Mouse (Mus musculus) hindbrain, embryonic 12.5 days (tissue): ENCODE data around the gene Grtp1. TPM values are rescaled to one million over a fixed set of nuclear protein-coding genes. Genes with fewer than 3 reads are reported as not detected.

Experiments
- ATAC-seq: fragments of 200-750 bp; cut with Nextera tagmentation; 2 replicates; pipeline ENCODE4 v1.8.0; 2017; ENCODE audit warnings: moderate TSS enrichment; ENCODE audit not compliant: low FRiP score
- H3K27ac ChIP-seq: fragments of 300-500 bp; sonication (generic); 2 replicates; pipeline ENCODE4 v1.5.1; 2016; ENCODE audit warnings: mild to moderate bottlenecking
- H3K27me3 ChIP-seq: fragments of 300-500 bp; sonication (generic); 2 replicates; pipeline ENCODE4 v1.6.1; 2016; ENCODE audit warnings: mild to moderate bottlenecking
- H3K36me3 ChIP-seq: fragments of 300-500 bp; sonication (generic); 2 replicates; pipeline ENCODE4 v1.6.1; 2016; ENCODE audit warnings: mild to moderate bottlenecking
- H3K4me1 ChIP-seq: fragments of 300-500 bp; sonication (generic); 2 replicates; pipeline ENCODE4 v1.6.1; 2016
- H3K4me2 ChIP-seq: fragments of 300-500 bp; sonication (generic); replicated peaks from 2 replicates; pipeline ENCODE4 v1.6.1; 2016; ENCODE audit warnings: mild to moderate bottlenecking
- H3K4me3 ChIP-seq: fragments of 300-500 bp; sonication (generic); 2 replicates; pipeline ENCODE4 v1.5.1; 2016; ENCODE audit warnings: mild to moderate bottlenecking
- H3K9ac ChIP-seq: fragments of 300-500 bp; sonication (generic); 2 replicates; pipeline ENCODE4 v1.6.1; 2016; ENCODE audit warnings: mild to moderate bottlenecking, moderate library complexity
- H3K9me3 ChIP-seq: fragments of 300-500 bp; sonication (generic); replicated peaks from 2 replicates; pipeline ENCODE4 v1.6.1; 2016; ENCODE audit warnings: mild to moderate bottlenecking
- WGBS: fragments of 180-500 bp; shearing (Covaris S2); methylation state at CpG from one replicate; pipeline ENCODE4 v1.1.7; 2016; 5-methylcytosine and 5-hydroxymethylcytosine counted together
- polyA plus RNA-seq: library from polyadenylated mRNA; unstranded; fragments of >200 nt; fragmentation: Nextera tagmentation; extraction: Ambion mirVana; gene quantifications from 2 replicates; pipeline ENCODE4 v1.2.1, GENCODE M21; 2016

Gene Grtp1
- polyA plus RNA-seq, 1 experiment from 2014 or later, result 10.8 TPM

GRCm38 (mm10) chr8:13160691-13161090 is 39.7 kb downstream of the Grtp1 start:
- Histone ChIP-seq H3K27ac (no peak overlapping the region), H3K36me3 (0 out of 2 replicates have a peak, but pooled peaks cover under 1% of the 10 kb centered on the region), H3K4me3 (no peak overlapping the region), H3K4me2 (no peak overlapping the region), H3K9me3 (no peaks in the 10 kb centered on the region), H3K27me3 (no peaks in the 10 kb centered on the region), H3K9ac (no peak overlapping the region), H3K4me1 (peaks cover 23% of the 10 kb centered on the region)
- WGBS, result 91% methylated on average over 3 of the region's 3 CpGs
- ATAC-seq, result no peak

GRCm38 (mm10) chr8:13159377-13159881 is 41.0 kb downstream of the Grtp1 start:
- H3K36me3 ChIP-seq, result no peaks in the 10 kb centered on the region
- WGBS, result 1% methylated on average over 47 of the region's 49 CpGs

GRCm38 (mm10) chr8:13158718-13159376 is 41.6 kb downstream of the Grtp1 start, which contains the start of gene Lamp1:
Lamp1 (plus strand) TSS chr8:13159161.
- WGBS, result 1% methylated on average over 36 of the region's 50 CpGs
- peak within 1 kb of the TSS; percentile 100 for H3K4me3 ChIP-seq
- no peaks in the 10 kb centered on the region for H3K36me3 ChIP-seq
- H3K4me2 ChIP-seq, result peak within 1 kb of the TSS; percentile 94
- ATAC-seq, result peak; percentile 97
- peak within 1 kb of the TSS; percentile 75 for H3K27ac ChIP-seq
- peak within 1 kb of the TSS; percentile 99 for H3K9ac ChIP-seq
- H3K9me3 ChIP-seq, result no peaks in the 10 kb centered on the region
- peaks cover 23% of the 10 kb centered on the region for H3K4me1 ChIP-seq
- H3K27me3 ChIP-seq, result no peaks in the 10 kb centered on the region

More at GRCm38 (mm10) chr8:13159377-13159881, 41.0 kb downstream of the Grtp1 start:
- H3K4me1 ChIP-seq, result peaks cover 23% of the 10 kb centered on the region
- H3K9ac ChIP-seq, result peak overlapping the region; percentile 99
- no peaks in the 10 kb centered on the region for H3K9me3 ChIP-seq
- H3K4me2 ChIP-seq, result peak overlapping the region; percentile 94
- H3K27me3 ChIP-seq, result no peaks in the 10 kb centered on the region
- peak overlapping the region; percentile 100 for H3K4me3 ChIP-seq
- peak overlapping the region; percentile 75 for H3K27ac ChIP-seq
- peak; percentile 74 for ATAC-seq

GRCm38 (mm10) chr8:13156327-13157097 is 43.9 kb downstream of the Grtp1 start:
- no peak overlapping the region for H3K4me2 ChIP-seq
- no peaks in the 10 kb centered on the region for H3K27me3 ChIP-seq
- H3K4me3 ChIP-seq, result no peak overlapping the region
- peaks cover 13% of the 10 kb centered on the region for H3K4me1 ChIP-seq
- no peak for ATAC-seq
- H3K9me3 ChIP-seq, result no peaks in the 10 kb centered on the region
- no peak overlapping the region for H3K9ac ChIP-seq
- H3K36me3 ChIP-seq, result no peaks in the 10 kb centered on the region
- H3K27ac ChIP-seq, result no peak overlapping the region
- 76% methylated on average over 12 of the region's 12 CpGs for WGBS

GRCm38 (mm10) chr8:13155358-13155757 is 45.1 kb downstream of the Grtp1 start:
- Histone ChIP-seq H3K9ac (no peak overlapping the region), H3K27ac (no peak overlapping the region), H3K36me3 (no peaks in the 10 kb centered on the region), H3K9me3 (no peaks in the 10 kb centered on the region), H3K4me2 (no peak overlapping the region), H3K27me3 (no peaks in the 10 kb centered on the region), H3K4me3 (no peak overlapping the region), H3K4me1 (peaks cover 11% of the 10 kb centered on the region)
- ATAC-seq, result no peak
- 79% methylated on average over 9 of the region's 9 CpGs for WGBS

- H3K9ac ChIP-seq, result no peak overlapping the region
- H3K4me1 ChIP-seq, result peaks cover 5% of the 10 kb centered on the region
- peaks cover 9% of the 10 kb centered on the region for H3K36me3 ChIP-seq
- 83% methylated on average over 9 of the region's 9 CpGs for WGBS
- H3K4me3 ChIP-seq, result no peak overlapping the region
- H3K27ac ChIP-seq, result no peak overlapping the region
- ATAC-seq, result no peak
- H3K27me3 ChIP-seq, result no peaks in the 10 kb centered on the region
- H3K9me3 ChIP-seq, result no peaks in the 10 kb centered on the region
- H3K4me2 ChIP-seq, result no peak overlapping the region
Measured at GRCm38 (mm10) chr8:13154099-13154498, 46.3 kb downstream of the Grtp1 start.

- H3K9me3 ChIP-seq, result no peaks in the 10 kb centered on the region
- no peak overlapping the region for H3K27ac ChIP-seq
- H3K36me3 ChIP-seq, result peaks cover 36% of the 10 kb centered on the region
- no peak overlapping the region for H3K4me3 ChIP-seq
- H3K4me2 ChIP-seq, result no peak overlapping the region
- H3K27me3 ChIP-seq, result no peaks in the 10 kb centered on the region
- H3K9ac ChIP-seq, result no peak overlapping the region
- ATAC-seq, result no peak
- H3K4me1 ChIP-seq, result no peaks in the 10 kb centered on the region
- WGBS, result 88% methylated on average over 2 of the region's 2 CpGs
Measured at GRCm38 (mm10) chr8:13150929-13151328, 49.5 kb downstream of the Grtp1 start.

GRCm38 (mm10) chr8:13149866-13150265 is 50.6 kb downstream of the Grtp1 start:
- WGBS, result 63% methylated on average over 5 of the region's 5 CpGs
- Histone ChIP-seq H3K36me3 (peaks cover 46% of the 10 kb centered on the region), H3K4me3 (no peak overlapping the region), H3K27ac (no peak overlapping the region), H3K9me3 (no peaks in the 10 kb centered on the region), H3K4me1 (no peaks in the 10 kb centered on the region), H3K27me3 (no peaks in the 10 kb centered on the region), H3K9ac (no peak overlapping the region), H3K4me2 (no peak overlapping the region)
- ATAC-seq, result no peak

GRCm38 (mm10) chr8:13149287-13149686 is 51.1 kb downstream of the Grtp1 start:
- peaks cover 52% of the 10 kb centered on the region for H3K36me3 ChIP-seq
- ATAC-seq, result no peak
- 96% methylated on average over 2 of the region's 2 CpGs for WGBS

GRCm38 (mm10) chr8:13148476-13148875 is 51.9 kb downstream of the Grtp1 start:
- Histone ChIP-seq H3K4me3 (no peak overlapping the region), H3K9me3 (no peaks in the 10 kb centered on the region), H3K4me1 (no peaks in the 10 kb centered on the region), H3K9ac (no peak overlapping the region), H3K36me3 (peaks cover 58% of the 10 kb centered on the region), H3K27me3 (no peaks in the 10 kb centered on the region), H3K4me2 (no peak overlapping the region), H3K27ac (no peak overlapping the region)
- no peak for ATAC-seq
- WGBS, result 92% methylated on average over 2 of the region's 2 CpGs

More at GRCm38 (mm10) chr8:13149287-13149686, 51.1 kb downstream of the Grtp1 start:
- no peak overlapping the region for H3K27ac ChIP-seq
- no peaks in the 10 kb centered on the region for H3K9me3 ChIP-seq
- no peak overlapping the region for H3K4me2 ChIP-seq
- no peaks in the 10 kb centered on the region for H3K27me3 ChIP-seq
- H3K4me1 ChIP-seq, result no peaks in the 10 kb centered on the region
- H3K9ac ChIP-seq, result no peak overlapping the region
- H3K4me3 ChIP-seq, result no peak overlapping the region

GRCm38 (mm10) chr8:13141681-13142080 is 58.7 kb downstream of the Grtp1 start:
- 89% methylated on average over 5 of the region's 5 CpGs for WGBS
- no peak for ATAC-seq
- Histone ChIP-seq H3K9ac (no peak overlapping the region), H3K4me1 (no peaks in the 10 kb centered on the region), H3K9me3 (no peaks in the 10 kb centered on the region), H3K4me3 (no peak overlapping the region), H3K36me3 (peaks cover 98% of the 10 kb centered on the region), H3K27ac (no peak overlapping the region), H3K27me3 (no peaks in the 10 kb centered on the region), H3K4me2 (no peak overlapping the region)

GRCm38 (mm10) chr8:13139641-13140182 is 60.7 kb downstream of the Grtp1 start:
- no peak for ATAC-seq
- H3K27ac ChIP-seq, result no peak overlapping the region
- H3K9ac ChIP-seq, result no peak overlapping the region
- WGBS, result 94% methylated on average over 6 of the region's 6 CpGs
- H3K27me3 ChIP-seq, result no peaks in the 10 kb centered on the region
- H3K4me2 ChIP-seq, result no peak overlapping the region
- H3K36me3 ChIP-seq, result peaks cover 98% of the 10 kb centered on the region
- no peaks in the 10 kb centered on the region for H3K4me1 ChIP-seq
- H3K4me3 ChIP-seq, result no peak overlapping the region
- H3K9me3 ChIP-seq, result no peaks in the 10 kb centered on the region
